Mouse (Mus musculus): ENCODE data around the gene Cnn2. TPM values are rescaled to one million over a fixed set of nuclear protein-coding genes. Genes with fewer than 3 reads are reported as not detected.
"Not testable (repeated sequence)": the region's sequence is repeated elsewhere in the genome, so short reads cannot be mapped to it uniquely, and the experiment has no call there.

Gene Cnn2
- total RNA-seq (2015; ENCODE audit: low replicate concordance) (20.1 and 39.6 TPM in 2 replicates), total RNA-seq (2017; ENCODE audit: low replicate concordance) (18.2 and 26.3 TPM in 2 replicates)

GRCm38 (mm10) chr10:79988506-79989271 lies at the start of gene Cnn2:
Cnn2 (plus strand) TSS chr10:79988584.
- no peak for ATAC-seq (replicated peaks; ENCODE audit: low FRiP score, poor library complexity, severe bottlenecking)

- ATAC-seq (replicated peaks; ENCODE audit: low FRiP score, poor library complexity, severe bottlenecking): no peak
Observed at GRCm38 (mm10) chr10:79940749-79941148, 47.6 kb upstream of the Cnn2 start.

GRCm38 (mm10) chr10:79942988-79943387 lies 45.4 kb upstream of the Cnn2 start:
- ATAC-seq (replicated peaks; ENCODE audit: low FRiP score, poor library complexity, severe bottlenecking): no peak

GRCm38 (mm10) chr10:79943471-79943901 lies 44.9 kb upstream of the Cnn2 start:
- ATAC-seq (replicated peaks; ENCODE audit: low FRiP score, poor library complexity, severe bottlenecking): no peak

GRCm38 (mm10) chr10:79945507-79946234 lies 42.7 kb upstream of the Cnn2 start:
- ATAC-seq (replicated peaks; ENCODE audit: low FRiP score, poor library complexity, severe bottlenecking): no peak

- no peak for ATAC-seq (replicated peaks; ENCODE audit: low FRiP score, poor library complexity, severe bottlenecking)
Observed at GRCm38 (mm10) chr10:79946752-79947322, 41.5 kb upstream of the Cnn2 start.

GRCm38 (mm10) chr10:79947502-79947901 lies 40.9 kb upstream of the Cnn2 start:
- ATAC-seq (replicated peaks; ENCODE audit: low FRiP score, poor library complexity, severe bottlenecking): no peak

- ATAC-seq (replicated peaks; ENCODE audit: low FRiP score, poor library complexity, severe bottlenecking): no peak
Observed at GRCm38 (mm10) chr10:79949873-79950272, 38.5 kb upstream of the Cnn2 start.

GRCm38 (mm10) chr10:79950661-79951060 lies 37.7 kb upstream of the Cnn2 start:
- ATAC-seq (replicated peaks; ENCODE audit: low FRiP score, poor library complexity, severe bottlenecking): no peak

- no peak for ATAC-seq (replicated peaks; ENCODE audit: low FRiP score, poor library complexity, severe bottlenecking)
Observed at GRCm38 (mm10) chr10:79953946-79954345, 34.4 kb upstream of the Cnn2 start.

GRCm38 (mm10) chr10:79955691-79956090 lies 32.7 kb upstream of the Cnn2 start:
- ATAC-seq (replicated peaks; ENCODE audit: low FRiP score, poor library complexity, severe bottlenecking): no peak

GRCm38 (mm10) chr10:79956643-79957154 lies 31.7 kb upstream of the Cnn2 start:
- no peak for ATAC-seq (replicated peaks; ENCODE audit: low FRiP score, poor library complexity, severe bottlenecking)

- ATAC-seq (replicated peaks; ENCODE audit: low FRiP score, poor library complexity, severe bottlenecking): peak; percentile 45
Observed at GRCm38 (mm10) chr10:79958140-79958816, 30.1 kb upstream of the Cnn2 start.

- ATAC-seq (replicated peaks; ENCODE audit: low FRiP score, poor library complexity, severe bottlenecking): not testable (repeated sequence)
Observed at GRCm38 (mm10) chr10:79959412-79959811, 29.0 kb upstream of the Cnn2 start.

- peak; percentile 94 for ATAC-seq (replicated peaks; ENCODE audit: low FRiP score, poor library complexity, severe bottlenecking)
Observed at GRCm38 (mm10) chr10:79959847-79960601, 28.4 kb upstream of the Cnn2 start, which contains the start of gene Wdr18. Wdr18 (plus strand) TSS chr10:79960152.

GRCm38 (mm10) chr10:79960671-79961294 lies 27.6 kb upstream of the Cnn2 start:
- no peak for ATAC-seq (replicated peaks; ENCODE audit: low FRiP score, poor library complexity, severe bottlenecking)

- no peak for ATAC-seq (replicated peaks; ENCODE audit: low FRiP score, poor library complexity, severe bottlenecking)
Observed at GRCm38 (mm10) chr10:79964727-79965126, 23.7 kb upstream of the Cnn2 start.

GRCm38 (mm10) chr10:79965325-79965724 lies 23.1 kb upstream of the Cnn2 start:
- no peak for ATAC-seq (replicated peaks; ENCODE audit: low FRiP score, poor library complexity, severe bottlenecking)

Data from erythroid progenitor cell, adult 5-6 weeks (primary cell).